Mouse (Mus musculus): ENCODE results near the gene Fcrlb.

GRCm38 (mm10) chr1:170953192-170953591 is 40.5 kb upstream of the Fcrlb start:
- TF ChIP-seq POLR2A (IDR thresholded peaks at IDR 0.05; ENCODE audit: low read depth, low read length) (no peak), CTCF (IDR thresholded peaks at IDR 0.05; ENCODE audit: extremely low read depth, insufficient read length, insufficient replicate concordance, low read depth, low read length) (no peak)

Data from small intestine, adult 2 months (tissue).